8 mouse cellular contexts compared by ENCODE assay signal in genomic region chr15:100746478-100747120, GRCm38 (mm10). TPM values are rescaled to one million over a fixed set of nuclear protein-coding genes. Genes with fewer than 3 reads are reported as not detected.
A peak's percentile ranks its signal among the peaks of the same experiment; 100 is the strongest.
DNase-seq lines count a peak whose midpoint lies in the region; ATAC-seq and TF ChIP-seq lines count a peak whose summit lies in the region.

No protein-coding gene starts in this region.

- H3K9me3 ChIP-seq in kidney, embryonic 15.5 days (replicated peaks): no peaks in the 10 kb centered on the region
- no peaks in the 10 kb centered on the region for H3K9me3 ChIP-seq in limb, embryonic 13.5 days

- H3ac ChIP-seq in myocyte (ENCODE audit: control insufficient read depth, insufficient read length): no peak overlapping the region

- no peaks in the 10 kb centered on the region for H3K79me2 ChIP-seq in myocyte (ENCODE audit: control insufficient read depth, insufficient read depth)

- WGBS in kidney, embryonic 15.5 days: 36% methylated on average over 6 of the region's 6 CpGs
- 49% methylated on average over 6 of the region's 6 CpGs for WGBS in kidney, adult 2 months
- WGBS in limb, embryonic 13.5 days: 18% methylated on average over 6 of the region's 6 CpGs

- peak overlapping the region; percentile 38 for H3K4me3 ChIP-seq in kidney, embryonic 15.5 days (replicated peaks)
- H3K4me3 ChIP-seq in kidney, adult 2 months (ENCODE audit: insufficient read depth, low read depth, low read length): no peak overlapping the region
- H3K4me3 ChIP-seq in limb, embryonic 13.5 days: peak overlapping the region; percentile 32
- peak overlapping the region; percentile 12 for H3K4me3 ChIP-seq in myocyte

- no peaks in the 10 kb centered on the region for H3K36me3 ChIP-seq in kidney, embryonic 15.5 days
- H3K36me3 ChIP-seq in kidney, adult 2 months (ENCODE audit: control insufficient read depth, insufficient read depth, low read length): no peaks in the 10 kb centered on the region
- H3K36me3 ChIP-seq in limb, embryonic 13.5 days: no peaks in the 10 kb centered on the region
- no peaks in the 10 kb centered on the region for H3K36me3 ChIP-seq in myocyte (ENCODE audit: control insufficient read depth, insufficient read depth)

- TF ChIP-seq CTCF in kidney, adult 2 months (conservative IDR thresholded peaks at IDR 0.05; ENCODE audit: insufficient read depth, insufficient read length, low read depth, low read length): no peak

- intact Hi-C loops in left cerebral cortex, postnatal 14 days (cut with DNase I): no loop called here

- peaks cover 8% of the 10 kb centered on the region; the same call in 1 of the 2 replicates for H3K27me3 ChIP-seq in kidney, embryonic 15.5 days
- H3K27me3 ChIP-seq in kidney, adult 2 months (replicated peaks; ENCODE audit: control insufficient read depth, insufficient read depth, low read length): no peaks in the 10 kb centered on the region
- peaks cover 7% of the 10 kb centered on the region for H3K27me3 ChIP-seq in limb, embryonic 13.5 days
- H3K27me3 ChIP-seq in myocyte (ENCODE audit: control insufficient read depth, insufficient read depth, insufficient read length): no peaks in the 10 kb centered on the region

- no peak overlapping the region for H3K27ac ChIP-seq in kidney, embryonic 15.5 days
- no peak overlapping the region for H3K27ac ChIP-seq in kidney, adult 2 months (ENCODE audit: insufficient read depth, low read depth, low read length)
- H3K27ac ChIP-seq in limb, embryonic 13.5 days: no peak overlapping the region

- ATAC-seq in kidney, embryonic 15.5 days (replicated peaks; ENCODE audit: low FRiP score): no peak
- ATAC-seq in erythroid progenitor cell, adult 5-6 weeks (replicated peaks; ENCODE audit: low FRiP score, poor library complexity, severe bottlenecking): peak; percentile 18; the same call in 1 of the 2 replicates
- ATAC-seq in limb, embryonic 13.5 days (ENCODE audit: low FRiP score, low read depth): no peak

- no peak for TF ChIP-seq POLR2A in kidney, adult 2 months (IDR thresholded peaks at IDR 0.05; ENCODE audit: low read depth, low read length)
- TF ChIP-seq POLR2A in myocyte (IDR thresholded peaks at IDR 0.05; ENCODE audit: insufficient read length, low read depth): peak; percentile 18

- peak overlapping the region; percentile 59 for H3K4me2 ChIP-seq in kidney, embryonic 15.5 days
- H3K4me2 ChIP-seq in limb, embryonic 13.5 days (replicated peaks): peak overlapping the region; percentile 65
- H3K4me2 ChIP-seq in myocyte (ENCODE audit: low read depth): peak overlapping the region; percentile 66

- H3K9ac ChIP-seq in kidney, embryonic 15.5 days: no peak overlapping the region
- no peak overlapping the region for H3K9ac ChIP-seq in limb, embryonic 13.5 days

- peaks cover 12% of the 10 kb centered on the region for H3K4me1 ChIP-seq in kidney, embryonic 15.5 days
- H3K4me1 ChIP-seq in kidney, adult 2 months (ENCODE audit: control insufficient read depth, insufficient read depth, low read length): peaks cover 3% of the 10 kb centered on the region; the same call in 1 of the 2 replicates
- H3K4me1 ChIP-seq in limb, embryonic 13.5 days: peaks cover 9% of the 10 kb centered on the region

- no peak for DNase-seq in kidney, adult 2 months
- DNase-seq in spleen, postnatal 14 days (ENCODE audit: low spot score in 2 of 2): no peak
- DNase-seq in left cerebral cortex, postnatal 14 days (ENCODE audit: low spot score in 2 of 2): no peak
- DNase-seq in spleen, adult 18-20 months: no peak

TF ChIP-seq in myocyte, 11 proteins besides CTCF, POLR2A, EP300 and RAD21:
- TF ChIP-seq SRF (IDR thresholded peaks at IDR 0.05; ENCODE audit: control insufficient read depth, insufficient read length, low read depth) (peak; percentile 62), MYOG (IDR thresholded peaks at IDR 0.05; ENCODE audit: control insufficient read depth in 1 of 3, insufficient read depth in 1 of 3, insufficient read length in 2 of 3, low read depth in 2 of 3) (peak; percentile 77 to 96 (median 94)), CEBPB (IDR thresholded peaks at IDR 0.05; ENCODE audit: insufficient read depth, poor library complexity, severe bottlenecking) (no peak), TCF12 (IDR thresholded peaks at IDR 0.05; ENCODE audit: insufficient read depth, poor library complexity, severe bottlenecking) (peak; percentile 62), MYOD1 (IDR thresholded peaks at IDR 0.05; ENCODE audit: control insufficient read depth in 1 of 3, insufficient read length in 2 of 3, low read depth in 2 of 3) (peak; percentile 72 to 91 (median 89)), USF1 (IDR thresholded peaks at IDR 0.05; ENCODE audit: low read depth) (no peak), MAX (IDR thresholded peaks at IDR 0.05; ENCODE audit: low read depth) (no peak), TCF3 (IDR thresholded peaks at IDR 0.05; ENCODE audit: insufficient read length, low read depth) (peak; percentile 54), POLR2AphosphoS2 (IDR thresholded peaks at IDR 0.05; ENCODE audit: insufficient read length, low read depth) (no peak), E2F4 (IDR thresholded peaks at IDR 0.05; ENCODE audit: insufficient read depth) (no peak)

RNA-seq across cellular contexts. Expression of gene Slc4a8, which starts 14.9 kb away (rescaled TPM):
- polyA plus RNA-seq in kidney, embryonic 15.5 days (2015; fragmentation: Nextera tagmentation; extraction: Ambion mirVana): 9.6 and 9.9 TPM in 2 replicates
- polyA plus RNA-seq in kidney, adult 2 months (2012; rRNA removed): 5.9 TPM in 2 replicates
- 2.1 TPM in 1 of 2 replicates, not detected in the other for total RNA-seq in erythroid progenitor cell, adult 5-6 weeks (2015; ENCODE audit: low replicate concordance)
- total RNA-seq in erythroid progenitor cell, adult 5-6 weeks (2017; ENCODE audit: low replicate concordance): 0.13 and 0.83 TPM in 2 replicates
- 4.8 and 4.9 TPM in 2 replicates for polyA plus RNA-seq in limb, embryonic 13.5 days (2015; fragmentation: Nextera tagmentation; extraction: Ambion mirVana)
- 13.3 TPM for polyA plus RNA-seq in myocyte (2012; fragmentation: generic; extraction: Trizol)
- 10 to 100 TPM; 87.7 to 90.8 TPM for total RNA-seq in left cerebral cortex, postnatal 14 days (2021)

RNA-seq across cellular contexts. Expression of gene Galnt6, which starts 17.4 kb away (rescaled TPM):
- polyA plus RNA-seq in kidney, embryonic 15.5 days (2015; fragmentation: Nextera tagmentation; extraction: Ambion mirVana): 1.0 and 2.4 TPM in 2 replicates
- polyA plus RNA-seq in kidney, adult 2 months (2012; rRNA removed): 0.24 and 1.2 TPM in 2 replicates
- total RNA-seq in erythroid progenitor cell, adult 5-6 weeks (2015; ENCODE audit: low replicate concordance): 1.3 and 3.6 TPM in 2 replicates
- total RNA-seq in erythroid progenitor cell, adult 5-6 weeks (2017; ENCODE audit: low replicate concordance): 4.4 and 5.4 TPM in 2 replicates
- 0.65 and 1.1 TPM in 2 replicates for polyA plus RNA-seq in limb, embryonic 13.5 days (2015; fragmentation: Nextera tagmentation; extraction: Ambion mirVana)
- 26.0 TPM for polyA plus RNA-seq in myocyte (2012; fragmentation: generic; extraction: Trizol)
- 1 to 10 TPM in 1 of 2 experiments, under 1 TPM in 1; 0.97 to 2.0 TPM for total RNA-seq in left cerebral cortex, postnatal 14 days (2021)

RNA-seq across cellular contexts. Expression of gene Cela1, which starts 58.9 kb away (rescaled TPM):
- polyA plus RNA-seq in kidney, embryonic 15.5 days (2015; fragmentation: Nextera tagmentation; extraction: Ambion mirVana): 16.5 and 18.3 TPM in 2 replicates
- polyA plus RNA-seq in kidney, adult 2 months (2012; rRNA removed): 418 and 456 TPM in 2 replicates
- 56.2 and 77.8 TPM in 2 replicates for total RNA-seq in erythroid progenitor cell, adult 5-6 weeks (2015; ENCODE audit: low replicate concordance)
- 26.6 and 30.5 TPM in 2 replicates for total RNA-seq in erythroid progenitor cell, adult 5-6 weeks (2017; ENCODE audit: low replicate concordance)
- 2.1 TPM in 2 replicates for polyA plus RNA-seq in limb, embryonic 13.5 days (2015; fragmentation: Nextera tagmentation; extraction: Ambion mirVana)
- polyA plus RNA-seq in myocyte (2012; fragmentation: generic; extraction: Trizol): 23.5 TPM
- 1 to 10 TPM; 2.7 to 3.7 TPM for total RNA-seq in left cerebral cortex, postnatal 14 days (2021)

Comparison
In these comparisons a context has a peak if more than half of its experiments do, and no peak if none do; other contexts are left out.
1. RNA of gene Cela1, which starts 58.9 kb away (polyA plus RNA-seq): 418 to 456 TPM in kidney, adult 2 months; 23.5 TPM in myocyte (single experiment), 16.5 to 18.3 TPM in kidney, embryonic 15.5 days and 2.1 TPM in limb, embryonic 13.5 days; every median in the first group is over 10 times any median in the second.
2. Peak in every context shown above with its lines, with median percentiles within 50 percentile points of each other: H3K4me2 ChIP-seq.